ENCODE assay signal across 8 mouse cellular contexts in the genomic region with DNA sequence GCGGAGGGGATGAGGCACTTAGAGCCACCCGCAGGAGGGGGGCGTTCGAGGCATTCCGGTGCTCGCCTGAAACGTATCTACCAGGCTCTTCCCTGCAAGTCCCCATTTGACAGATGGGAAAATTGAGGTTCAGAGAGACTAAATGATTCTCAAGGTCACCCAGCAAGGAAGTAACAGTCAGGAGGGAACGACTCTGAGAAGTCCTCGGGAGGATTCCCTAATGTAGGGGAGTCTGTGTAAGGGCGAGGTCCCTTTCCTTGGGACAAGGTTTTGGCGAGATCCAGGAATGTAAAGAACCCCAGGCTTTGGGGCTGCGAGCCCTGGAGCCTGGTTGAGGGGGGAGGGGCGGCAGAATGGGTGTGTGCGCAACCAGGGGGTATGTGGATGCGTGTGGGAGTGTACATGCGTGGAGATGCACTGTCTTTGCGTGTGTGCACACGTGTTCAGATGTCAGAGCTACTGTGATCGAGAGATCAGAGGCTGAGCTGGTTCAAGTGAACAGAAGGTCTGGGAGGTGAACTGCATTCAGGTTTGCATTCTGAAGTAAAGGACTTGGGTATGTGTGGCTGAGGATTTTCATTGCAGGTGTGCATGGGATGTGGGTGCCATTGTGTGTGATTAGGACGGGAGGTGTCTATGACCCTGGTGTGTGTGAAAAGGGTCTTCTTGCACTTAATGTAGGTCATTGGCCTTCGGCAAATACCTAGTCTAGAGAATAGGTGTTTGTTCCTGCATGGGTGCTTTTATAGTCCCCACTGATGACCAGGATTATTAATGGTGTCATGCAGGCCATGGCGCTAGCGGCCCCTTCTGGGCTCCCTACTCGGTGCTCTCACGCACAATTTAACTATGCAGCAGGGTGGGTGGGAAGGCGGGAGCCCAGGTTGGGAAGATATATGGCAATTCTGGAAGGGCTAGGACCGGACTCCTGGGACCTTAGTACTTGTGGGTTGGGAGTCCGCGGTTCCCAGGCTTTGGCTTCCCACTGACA. TPM values are rescaled to one million over a fixed set of nuclear protein-coding genes. Genes with fewer than 3 reads are reported as not detected.
DNase-seq lines count a peak whose midpoint lies in the region; ATAC-seq lines count a peak whose summit lies in the region.

No protein-coding gene starts in this region.

- H3K9ac ChIP-seq in forebrain, embryonic 13.5 days: peak overlapping the region; percentile 77
- peak overlapping the region; percentile 76 for H3K9ac ChIP-seq in kidney, embryonic 16.5 days (replicated peaks; ENCODE audit: low read length)
- peak overlapping the region; percentile 71 for H3K9ac ChIP-seq in midbrain, embryonic 14.5 days (replicated peaks; ENCODE audit: low read length)

- H3K4me1 ChIP-seq in forebrain, embryonic 13.5 days: peaks cover 37% of the 10 kb centered on the region
- H3K4me1 ChIP-seq in kidney, embryonic 16.5 days (ENCODE audit: insufficient read depth, low read length): peaks cover 47% of the 10 kb centered on the region
- peaks cover 27% of the 10 kb centered on the region for H3K4me1 ChIP-seq in midbrain, embryonic 14.5 days (ENCODE audit: control insufficient read depth, insufficient read depth, low read length)

- H3K4me3 ChIP-seq in forebrain, embryonic 13.5 days: peak overlapping the region; percentile 63
- peak overlapping the region; percentile 69 for H3K4me3 ChIP-seq in kidney, embryonic 16.5 days (ENCODE audit: low read length)
- H3K4me3 ChIP-seq in midbrain, embryonic 14.5 days (replicated peaks; ENCODE audit: low read depth, low read length): peak overlapping the region; percentile 61

- DNase-seq in adrenal gland, postnatal 25 days: peak; percentile 24
- DNase-seq in adrenal gland, postnatal 10 days: no peak
- DNase-seq in CD4-positive helper T cell, adult 2 months (ENCODE audit: low read depth, low spot score): peak; percentile 87
- peak; percentile 35 for DNase-seq in midbrain, embryonic 14.5 days
- DNase-seq in ovary, postnatal 10 days (ENCODE audit: low spot score): no peak

- H3K4me2 ChIP-seq in forebrain, embryonic 13.5 days: peak overlapping the region; percentile 99
- H3K4me2 ChIP-seq in kidney, embryonic 16.5 days (replicated peaks; ENCODE audit: low read depth, low read length): peak overlapping the region; percentile 99
- H3K4me2 ChIP-seq in midbrain, embryonic 14.5 days (ENCODE audit: low read length): peak overlapping the region; percentile 99

- H3K27ac ChIP-seq in forebrain, embryonic 13.5 days: no peak overlapping the region
- peak overlapping the region; percentile 72 for H3K27ac ChIP-seq in kidney, embryonic 16.5 days (ENCODE audit: low read length)
- 0 out of 2 replicates have a peak overlapping the region, but pooled peaks have one; percentile 70 for H3K27ac ChIP-seq in midbrain, embryonic 14.5 days (replicated peaks; ENCODE audit: low read depth, low read length)

- H3K36me3 ChIP-seq in forebrain, embryonic 13.5 days (ENCODE audit: poor library complexity, severe bottlenecking): no peaks in the 10 kb centered on the region
- H3K36me3 ChIP-seq in kidney, embryonic 16.5 days (ENCODE audit: insufficient read depth, low read length): no peaks in the 10 kb centered on the region
- H3K36me3 ChIP-seq in midbrain, embryonic 14.5 days (ENCODE audit: control insufficient read depth, insufficient read depth, low read length): no peaks in the 10 kb centered on the region

- no peak for ATAC-seq in forebrain, embryonic 13.5 days
- ATAC-seq in kidney, embryonic 16.5 days (ENCODE audit: low FRiP score, low TSS enrichment): peak; percentile 27
- ATAC-seq in midbrain, embryonic 14.5 days (ENCODE audit: low FRiP score, low TSS enrichment): no peak
- ATAC-seq in megakaryocyte progenitor cell, adult 5-6 weeks (replicated peaks; ENCODE audit: poor library complexity): no peak

- H3K27me3 ChIP-seq in forebrain, embryonic 13.5 days: peaks cover 32% of the 10 kb centered on the region
- 0 out of 2 replicates have a peak, but pooled peaks cover 7% of the 10 kb centered on the region for H3K27me3 ChIP-seq in kidney, embryonic 16.5 days (ENCODE audit: insufficient read depth, low read length)
- H3K27me3 ChIP-seq in midbrain, embryonic 14.5 days (ENCODE audit: control insufficient read depth, insufficient read depth, low read length): peaks cover 12% of the 10 kb centered on the region; the same call in 1 of the 2 replicates

- WGBS in forebrain, embryonic 13.5 days: 2% methylated on average over 29 of the region's 29 CpGs
- 1% methylated on average over 29 of the region's 29 CpGs for WGBS in kidney, embryonic 16.5 days
- 3% methylated on average over 29 of the region's 29 CpGs for WGBS in midbrain, embryonic 14.5 days

- H3K9me3 ChIP-seq in forebrain, embryonic 13.5 days (replicated peaks): no peaks in the 10 kb centered on the region
- no peaks in the 10 kb centered on the region for H3K9me3 ChIP-seq in kidney, embryonic 16.5 days (ENCODE audit: low read length)
- no peaks in the 10 kb centered on the region for H3K9me3 ChIP-seq in midbrain, embryonic 14.5 days (ENCODE audit: control insufficient read depth, low read length)

RNA-seq across cellular contexts. Expression of gene Rasgrp2, which starts 1.3 kb away (rescaled TPM):
- total RNA-seq in adrenal gland, postnatal 25 days (2021): 37.6 and 39.5 TPM in 2 replicates
- 10 to 100 TPM; 53.2 to 54.9 TPM for total RNA-seq in adrenal gland, postnatal 10 days (2021)
- polyA plus RNA-seq in forebrain, embryonic 13.5 days (2015; fragmentation: Nextera tagmentation; extraction: Ambion mirVana): 21.1 and 25.1 TPM in 2 replicates
- polyA plus RNA-seq in kidney, embryonic 16.5 days (2015; fragmentation: Nextera tagmentation; extraction: Ambion mirVana): 105 and 121 TPM in 2 replicates
- polyA plus RNA-seq in midbrain, embryonic 14.5 days (2014; fragmentation: Nextera tagmentation; extraction: Ambion mirVana): 32.9 and 58.5 TPM in 2 replicates
- total RNA-seq in megakaryocyte progenitor cell, adult 5-6 weeks (2015): 223 and 244 TPM in 2 replicates
- 283 and 290 TPM in 2 replicates for total RNA-seq in megakaryocyte progenitor cell, adult 5-6 weeks (2017)

RNA-seq across cellular contexts. Expression of gene Pygm, which starts 16.2 kb away (rescaled TPM):
- total RNA-seq in adrenal gland, postnatal 25 days (2021): 61.6 and 85.9 TPM in 2 replicates
- 100 to 1,000 TPM in 1 of 2 experiments, 10 to 100 TPM in 1; 92.0 to 223 TPM for total RNA-seq in adrenal gland, postnatal 10 days (2021)
- 2.0 and 2.1 TPM in 2 replicates for polyA plus RNA-seq in forebrain, embryonic 13.5 days (2015; fragmentation: Nextera tagmentation; extraction: Ambion mirVana)
- 36.2 and 38.3 TPM in 2 replicates for polyA plus RNA-seq in kidney, embryonic 16.5 days (2015; fragmentation: Nextera tagmentation; extraction: Ambion mirVana)
- polyA plus RNA-seq in midbrain, embryonic 14.5 days (2014; fragmentation: Nextera tagmentation; extraction: Ambion mirVana): 2.0 and 2.9 TPM in 2 replicates
- total RNA-seq in megakaryocyte progenitor cell, adult 5-6 weeks (2015): 0.30 and 1.5 TPM in 2 replicates
- 0.47 TPM in 1 of 2 replicates, not detected in the other for total RNA-seq in megakaryocyte progenitor cell, adult 5-6 weeks (2017)

RNA-seq across cellular contexts. Expression of gene Nrxn2, which starts 18.1 kb away (rescaled TPM):
- 11.1 and 12.7 TPM in 2 replicates for total RNA-seq in adrenal gland, postnatal 25 days (2021)
- total RNA-seq in adrenal gland, postnatal 10 days (2021): 10 to 100 TPM in 1 of 2 experiments, 1 to 10 TPM in 1; 7.5 to 14.5 TPM
- polyA plus RNA-seq in forebrain, embryonic 13.5 days (2015; fragmentation: Nextera tagmentation; extraction: Ambion mirVana): 16.9 and 18.1 TPM in 2 replicates
- polyA plus RNA-seq in kidney, embryonic 16.5 days (2015; fragmentation: Nextera tagmentation; extraction: Ambion mirVana): 6.0 and 6.2 TPM in 2 replicates
- polyA plus RNA-seq in midbrain, embryonic 14.5 days (2014; fragmentation: Nextera tagmentation; extraction: Ambion mirVana): 54.1 and 105 TPM in 2 replicates
- not detected in 2 replicates for total RNA-seq in megakaryocyte progenitor cell, adult 5-6 weeks (2015)
- total RNA-seq in megakaryocyte progenitor cell, adult 5-6 weeks (2017): not detected in 2 replicates

RNA-seq across cellular contexts. Expression of gene Sf1, which starts 36.9 kb away (rescaled TPM):
- 211 and 245 TPM in 2 replicates for total RNA-seq in adrenal gland, postnatal 25 days (2021)
- 100 to 1,000 TPM; 166 to 186 TPM for total RNA-seq in adrenal gland, postnatal 10 days (2021)
- polyA plus RNA-seq in forebrain, embryonic 13.5 days (2015; fragmentation: Nextera tagmentation; extraction: Ambion mirVana): 134 and 139 TPM in 2 replicates
- 132 and 150 TPM in 2 replicates for polyA plus RNA-seq in kidney, embryonic 16.5 days (2015; fragmentation: Nextera tagmentation; extraction: Ambion mirVana)
- polyA plus RNA-seq in midbrain, embryonic 14.5 days (2014; fragmentation: Nextera tagmentation; extraction: Ambion mirVana): 99.6 and 125 TPM in 2 replicates
- total RNA-seq in megakaryocyte progenitor cell, adult 5-6 weeks (2015): 268 and 287 TPM in 2 replicates
- 156 and 192 TPM in 2 replicates for total RNA-seq in megakaryocyte progenitor cell, adult 5-6 weeks (2017)

RNA-seq across cellular contexts. Expression of gene Map4k2, which starts 59.5 kb away (rescaled TPM):
- total RNA-seq in adrenal gland, postnatal 25 days (2021): 44.7 and 56.3 TPM in 2 replicates
- total RNA-seq in adrenal gland, postnatal 10 days (2021): 10 to 100 TPM; 35.9 to 54.6 TPM
- 11.3 and 15.4 TPM in 2 replicates for polyA plus RNA-seq in forebrain, embryonic 13.5 days (2015; fragmentation: Nextera tagmentation; extraction: Ambion mirVana)
- polyA plus RNA-seq in kidney, embryonic 16.5 days (2015; fragmentation: Nextera tagmentation; extraction: Ambion mirVana): 25.9 and 28.7 TPM in 2 replicates
- 14.3 and 18.8 TPM in 2 replicates for polyA plus RNA-seq in midbrain, embryonic 14.5 days (2014; fragmentation: Nextera tagmentation; extraction: Ambion mirVana)
- 15.8 and 16.3 TPM in 2 replicates for total RNA-seq in megakaryocyte progenitor cell, adult 5-6 weeks (2015)
- 30.5 and 45.4 TPM in 2 replicates for total RNA-seq in megakaryocyte progenitor cell, adult 5-6 weeks (2017)

Comparison
In these comparisons a context has a peak if more than half of its experiments do, and no peak if none do; other contexts are left out.
1. DNase-seq: peak in adrenal gland, postnatal 25 days (single experiment), CD4-positive helper T cell, adult 2 months (single experiment) and midbrain, embryonic 14.5 days (single experiment); none in adrenal gland, postnatal 10 days (single experiment) and ovary, postnatal 10 days (single experiment).
2. RNA of gene Pygm, which starts 16.2 kb away (total RNA-seq): 92.0 to 223 TPM in adrenal gland, postnatal 10 days and 61.6 to 85.9 TPM in adrenal gland, postnatal 25 days; 0.30 to 1.5 TPM in megakaryocyte progenitor cell, adult 5-6 weeks; every median in the first group is over 10 times any median in the second.
3. RNA of gene Nrxn2, which starts 18.1 kb away (total RNA-seq): 7.5 to 14.5 TPM in adrenal gland, postnatal 10 days and 11.1 to 12.7 TPM in adrenal gland, postnatal 25 days; not detected in megakaryocyte progenitor cell, adult 5-6 weeks; every median in the first group is over 4 times any median in the second.
4. Peak in every context shown above with its lines, with median percentiles within 50 percentile points of each other: H3K4me2 ChIP-seq, H3K4me3 ChIP-seq and H3K9ac ChIP-seq.